Mouse (Mus musculus): Measurements from ENCODE around the gene Bcas1.
"Not testable (repeated sequence)": the region's sequence is repeated elsewhere in the genome, so short reads cannot be mapped to it uniquely, and the experiment has no call there.

The Bcas1 gene

DNA sequence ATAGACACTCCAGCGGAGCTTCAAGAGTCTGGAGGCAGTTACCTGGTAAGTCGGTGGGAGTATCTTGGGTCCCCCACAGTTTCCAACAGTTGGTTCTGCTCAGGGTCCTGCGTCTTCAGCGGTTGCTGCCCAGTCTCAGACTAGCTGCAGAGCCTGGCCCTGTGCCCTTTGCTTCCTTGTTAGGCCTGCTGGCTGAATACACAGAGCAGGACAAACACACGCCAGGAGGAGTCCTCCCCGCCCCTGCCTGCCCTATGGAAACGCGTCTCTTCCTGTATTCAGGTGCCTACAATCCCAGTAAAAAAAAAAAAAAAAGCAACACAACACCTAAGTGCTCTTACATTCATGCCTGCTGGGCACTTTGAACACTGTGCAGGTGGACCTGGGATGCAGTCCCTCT, at the start of gene Bcas1:
Bcas1 (minus strand) TSS at position 142 of the 400 bp plus-strand sequence.
- no peak for DNase-seq

DNA sequence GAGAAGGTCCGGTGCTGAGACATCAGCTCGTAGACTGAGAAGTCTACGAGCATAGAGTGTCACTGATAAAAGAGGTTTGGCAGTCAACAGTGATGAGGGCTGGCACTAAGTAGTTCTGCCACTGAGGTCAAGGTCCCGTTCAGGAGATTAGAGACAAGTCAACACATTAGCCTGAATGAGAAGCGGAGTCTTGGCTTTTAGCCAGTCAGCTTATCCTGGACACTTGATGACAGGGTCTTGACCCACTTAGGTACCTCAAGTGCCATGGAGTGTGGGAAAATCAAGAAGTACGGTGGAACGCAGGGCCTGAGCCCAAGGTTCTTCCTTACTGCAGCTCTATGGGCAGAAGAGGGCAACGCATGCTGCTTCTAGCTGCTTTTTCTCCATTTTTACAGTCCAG, 49.0 kb upstream of the Bcas1 start:
- no peak for DNase-seq

DNA sequence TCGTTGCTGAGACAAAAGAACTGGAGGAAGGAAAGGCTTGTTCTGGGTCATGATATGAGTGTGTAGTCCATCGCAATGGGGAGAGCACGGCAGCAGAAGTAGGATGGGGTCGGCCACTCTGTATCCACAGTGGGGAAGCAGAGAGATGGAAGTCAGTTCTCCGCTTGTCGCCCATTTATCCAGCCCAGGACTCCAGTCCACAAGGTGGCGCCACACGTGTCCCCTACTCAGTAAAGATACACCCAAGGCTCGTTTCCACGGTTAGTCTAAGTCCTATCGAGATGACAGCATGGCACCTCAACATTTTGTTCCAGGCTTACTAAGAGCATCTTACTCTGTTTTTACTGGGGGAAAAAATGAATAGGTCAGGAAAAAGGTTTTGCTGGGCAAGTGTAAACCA, 48.6 kb upstream of the Bcas1 start:
- DNase-seq: no peak

DNA sequence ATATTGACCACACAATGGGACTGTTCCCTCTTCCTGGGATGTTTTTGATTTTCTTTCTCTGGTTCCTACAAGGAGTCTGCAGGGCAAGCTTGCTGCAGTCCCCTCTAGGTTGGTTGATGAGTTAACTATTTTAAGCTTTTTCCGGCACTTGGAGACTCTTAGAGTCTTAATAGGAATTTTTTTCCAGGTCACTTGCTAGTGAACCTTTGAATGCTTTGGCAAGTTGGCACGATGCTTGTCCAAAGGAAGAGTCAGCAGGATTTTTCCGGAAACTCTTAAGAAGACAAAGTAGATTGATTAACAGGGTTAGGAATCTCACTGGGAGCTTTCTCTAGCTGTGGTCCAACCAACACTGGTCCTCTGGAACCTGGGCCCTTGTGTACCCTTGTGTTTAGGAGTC, 47.5 kb upstream of the Bcas1 start:
- no peak for DNase-seq

DNA sequence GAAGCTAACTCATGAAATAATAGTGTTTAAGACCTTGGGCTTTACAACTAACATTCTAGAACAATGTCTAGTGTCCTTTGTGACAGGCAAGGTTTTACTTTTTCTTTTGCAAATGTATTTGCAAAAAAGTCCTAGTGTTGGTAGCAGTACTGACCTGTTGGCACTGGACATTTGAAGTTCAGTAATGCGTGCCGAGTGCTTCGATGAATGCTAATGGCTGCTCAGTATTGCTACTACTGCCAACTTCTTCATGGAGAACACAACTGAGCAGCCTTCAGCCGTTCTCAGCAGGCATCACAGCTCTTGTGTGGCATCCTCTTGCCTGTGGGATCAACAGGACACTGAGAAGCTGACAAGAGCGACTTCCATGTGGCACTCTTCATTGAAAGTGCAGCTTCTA, 46.5 kb upstream of the Bcas1 start:
- DNase-seq: no peak

DNA sequence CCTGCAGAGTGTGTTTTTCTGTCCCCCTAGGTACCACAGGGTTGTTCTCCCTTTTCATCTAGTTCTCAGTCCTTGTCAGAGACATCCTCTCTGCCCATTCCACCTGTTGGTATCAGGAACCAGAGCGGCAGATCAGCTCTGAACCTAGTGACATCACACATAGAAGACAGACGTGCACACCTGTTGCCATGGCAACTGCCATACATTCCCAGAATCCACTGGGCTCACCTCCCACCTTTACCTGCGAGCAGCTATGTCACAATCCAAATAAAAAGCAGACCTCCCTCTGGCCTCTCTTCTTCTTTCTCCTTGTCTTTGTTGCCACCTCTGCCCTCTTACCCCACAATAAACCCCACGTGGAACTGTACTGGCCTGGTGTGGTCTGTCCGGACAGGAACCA, 42.9 kb upstream of the Bcas1 start:
- no peak for DNase-seq

DNA sequence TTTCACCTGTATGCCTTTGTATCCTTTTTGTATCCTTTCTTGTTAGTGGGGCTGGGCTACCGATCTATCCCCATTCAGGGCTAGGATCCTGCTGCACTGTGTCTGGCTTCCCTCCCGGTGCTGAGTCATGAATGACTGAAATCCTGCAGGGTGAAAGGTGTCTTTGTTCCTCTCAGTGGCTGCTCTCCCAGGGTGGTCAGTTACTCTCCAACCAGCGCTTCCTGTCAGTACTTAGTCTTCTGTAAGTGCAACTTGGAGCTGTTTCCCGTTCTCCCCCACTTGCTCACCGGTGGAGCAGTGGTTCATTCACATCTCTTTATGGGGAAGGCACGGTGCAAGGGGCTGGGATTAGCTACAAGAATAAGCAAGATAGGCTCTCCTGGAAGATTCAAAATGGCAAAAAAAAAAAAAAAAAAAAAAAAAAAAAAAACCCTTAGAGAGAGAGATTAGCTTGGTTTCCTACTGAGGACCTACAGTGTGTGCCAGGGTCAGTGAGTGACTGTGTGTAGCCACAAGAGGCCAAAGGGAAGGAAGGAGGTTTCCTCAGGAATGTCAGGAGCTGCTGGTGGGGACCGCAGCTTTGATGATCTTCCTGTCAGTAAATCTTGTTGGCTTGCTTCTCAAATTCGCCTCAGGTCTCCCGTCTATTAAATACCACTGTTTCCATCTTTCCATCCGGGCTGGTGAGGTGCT, 42.1 kb upstream of the Bcas1 start:
- peak; percentile 7 for DNase-seq

GRCm38 (mm10) chr2:170468009-170468408, 40.4 kb upstream of the Bcas1 start:
- no peak for DNase-seq

DNA sequence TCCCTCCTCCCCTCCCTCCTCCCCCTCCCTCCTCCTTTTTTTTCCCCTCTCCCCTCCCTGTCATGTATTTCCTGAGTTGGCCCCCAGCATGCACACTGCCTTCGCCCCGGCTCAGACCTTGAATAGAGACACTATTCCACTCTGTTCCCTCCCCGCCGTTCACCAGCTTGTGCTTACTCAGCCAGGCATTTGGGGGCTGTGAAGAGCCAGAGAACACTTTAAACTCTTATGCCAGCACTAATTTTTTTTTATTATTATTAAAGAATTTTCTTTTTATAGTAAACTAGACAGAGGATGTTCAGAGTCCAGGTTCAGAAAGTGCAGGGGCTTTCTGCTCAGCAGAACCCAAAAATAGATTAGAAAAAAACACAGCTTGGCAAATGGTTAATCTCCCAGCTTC, 37.2 kb upstream of the Bcas1 start:
- DNase-seq: no peak

DNA sequence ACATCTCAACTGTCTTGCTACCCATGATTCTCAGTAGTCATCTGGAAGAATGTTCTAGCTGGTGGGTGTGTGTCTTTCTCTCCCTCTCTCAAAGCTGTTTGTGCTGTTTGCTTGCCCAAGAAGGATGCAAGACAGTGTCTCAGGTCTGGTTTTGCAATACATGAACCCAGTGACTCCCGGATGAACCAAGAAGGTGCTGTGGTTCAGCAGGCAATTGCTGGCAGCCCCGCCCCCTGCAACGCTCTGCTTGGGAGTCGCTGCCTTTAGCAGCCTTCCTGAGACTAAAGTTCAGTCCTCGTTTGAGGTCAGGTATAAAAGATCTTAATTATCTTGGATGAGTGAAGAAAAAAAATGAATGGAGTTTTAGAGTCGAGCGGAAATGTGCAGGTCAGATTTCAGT, 34.0 kb upstream of the Bcas1 start:
- no peak for DNase-seq

DNA sequence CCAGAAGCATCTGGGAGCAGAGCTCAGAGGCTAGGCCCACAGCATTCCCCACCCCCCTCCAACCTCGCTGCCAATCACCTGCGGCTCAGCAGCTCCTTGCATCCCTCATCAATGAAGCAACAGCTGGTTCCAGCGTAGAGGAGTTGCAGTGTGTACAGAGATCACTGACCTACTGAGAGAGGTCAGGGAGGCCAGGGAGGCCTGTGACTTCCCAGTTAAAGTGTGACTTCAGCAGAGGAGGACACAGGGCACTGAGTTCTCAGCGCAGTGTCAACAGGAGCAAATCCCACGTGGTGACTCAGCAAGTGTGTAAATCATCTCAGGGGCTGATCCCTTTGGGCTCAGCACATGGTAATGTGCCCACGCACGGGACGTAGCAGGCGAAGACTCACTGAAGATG, 32.2 kb upstream of the Bcas1 start:
- DNase-seq: no peak

DNA sequence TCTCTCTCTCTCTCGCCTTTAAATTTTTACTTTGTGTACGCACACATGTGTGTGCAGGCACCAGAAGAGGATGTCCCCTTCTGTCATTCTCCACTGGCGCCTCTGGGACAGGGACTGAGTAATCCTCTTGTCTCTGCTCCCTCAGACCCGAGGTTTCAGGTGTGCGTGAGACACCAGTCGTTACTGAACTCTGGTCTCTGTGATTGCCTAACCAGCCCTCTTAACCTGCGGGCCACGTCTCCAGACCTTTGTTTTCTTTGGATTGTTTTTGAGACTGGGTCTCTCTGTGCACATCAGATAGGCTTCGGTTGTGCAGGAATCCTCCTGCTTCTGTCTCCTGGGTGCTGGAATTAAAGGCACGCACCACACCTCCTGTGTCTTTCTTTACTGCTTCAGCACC, 31.5 kb upstream of the Bcas1 start:
- DNase-seq: no peak

GRCm38 (mm10) chr2:170453809-170454208, 26.2 kb upstream of the Bcas1 start:
- DNase-seq: not testable (repeated sequence)

DNA sequence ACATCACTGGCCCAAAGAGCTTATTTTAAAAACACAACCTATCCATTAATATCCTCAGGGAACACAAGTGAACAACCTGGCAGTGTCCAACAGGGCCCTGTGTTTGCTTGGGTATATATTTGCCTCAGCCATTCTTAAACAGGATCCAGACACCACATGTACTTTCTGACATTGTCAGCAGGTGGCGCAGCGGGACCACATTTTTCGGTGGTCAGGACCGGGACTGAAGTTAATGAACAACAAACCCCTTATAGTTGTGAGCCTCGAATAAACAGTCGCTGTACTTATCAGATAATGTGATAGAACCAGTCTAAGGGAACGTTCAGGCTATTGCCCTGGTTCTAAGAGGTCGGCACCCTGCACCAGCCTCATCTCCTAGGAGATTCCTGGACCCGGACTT, 23.3 kb upstream of the Bcas1 start:
- DNase-seq: peak; percentile 39

- DNase-seq: no peak
Observed at GRCm38 (mm10) chr2:170447651-170448050, 20.0 kb upstream of the Bcas1 start.

DNA sequence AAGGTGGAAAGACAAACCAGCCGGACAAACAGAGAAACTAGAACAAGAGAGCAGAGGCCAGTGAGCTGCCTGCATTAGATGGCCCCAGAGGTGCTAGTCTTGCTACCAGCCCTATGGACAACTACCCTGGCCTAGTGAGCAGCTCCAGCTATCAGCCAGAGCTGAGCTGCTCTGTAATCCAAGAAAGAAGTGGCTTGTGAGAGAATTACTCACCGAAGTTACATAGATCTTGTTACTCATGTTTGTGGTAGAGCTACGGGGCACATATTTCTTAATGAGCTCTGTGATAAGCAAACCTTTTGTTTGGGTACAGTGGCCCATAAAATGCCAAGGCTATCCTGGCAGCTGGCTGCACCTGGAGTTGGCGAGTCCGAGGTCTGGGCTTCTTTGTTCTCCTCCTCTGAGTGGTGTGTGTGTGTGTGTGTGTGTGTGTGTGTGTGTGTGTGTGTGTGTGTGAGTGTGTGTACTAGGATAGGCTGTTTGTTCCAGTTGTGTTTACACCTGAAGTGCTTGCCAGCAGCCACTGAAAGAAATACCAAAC, 19.3 kb upstream of the Bcas1 start:
- DNase-seq: no peak

DNA sequence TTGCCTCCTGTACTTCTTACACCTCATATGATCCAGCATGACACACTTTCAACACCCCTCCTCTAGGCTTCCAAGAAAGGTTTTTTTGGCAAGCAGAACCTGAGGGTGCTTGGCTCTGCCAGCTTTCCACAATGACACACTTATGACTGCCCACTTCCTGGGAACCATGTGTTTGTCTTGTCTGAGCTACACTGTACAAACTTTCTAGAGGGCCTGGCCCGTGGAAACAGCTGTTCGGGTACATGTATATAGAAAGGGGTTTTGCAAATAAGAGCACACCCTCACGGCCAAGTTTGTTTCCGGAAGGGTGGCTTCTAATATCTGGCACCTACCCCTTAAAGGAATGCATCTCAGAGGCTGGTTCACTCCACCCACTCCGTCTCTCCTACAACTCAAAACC, 18.2 kb upstream of the Bcas1 start:
- DNase-seq: no peak

DNA sequence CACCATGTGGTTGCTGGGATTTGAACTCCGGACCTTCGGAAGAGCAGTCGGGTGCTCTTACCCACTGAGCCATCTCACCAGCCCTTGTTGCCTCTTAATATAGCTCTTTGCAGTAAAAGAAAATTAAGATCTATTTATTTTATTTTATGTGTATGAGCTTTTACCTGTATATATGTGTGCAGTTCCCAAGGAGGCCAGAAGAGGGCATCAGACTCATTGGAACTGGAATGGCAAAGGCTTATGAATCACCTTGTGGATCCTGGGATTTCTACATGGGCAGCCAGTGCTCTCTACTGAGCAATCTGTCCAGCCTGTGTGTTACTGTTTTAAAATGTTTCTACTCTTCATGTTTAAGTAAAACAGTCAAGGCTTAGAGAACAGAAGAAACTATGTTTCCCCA, 14.9 kb upstream of the Bcas1 start:
- DNase-seq: peak; percentile 12

GRCm38 (mm10) chr2:170438782-170439181, 11.1 kb upstream of the Bcas1 start:
- DNase-seq: no peak

DNA sequence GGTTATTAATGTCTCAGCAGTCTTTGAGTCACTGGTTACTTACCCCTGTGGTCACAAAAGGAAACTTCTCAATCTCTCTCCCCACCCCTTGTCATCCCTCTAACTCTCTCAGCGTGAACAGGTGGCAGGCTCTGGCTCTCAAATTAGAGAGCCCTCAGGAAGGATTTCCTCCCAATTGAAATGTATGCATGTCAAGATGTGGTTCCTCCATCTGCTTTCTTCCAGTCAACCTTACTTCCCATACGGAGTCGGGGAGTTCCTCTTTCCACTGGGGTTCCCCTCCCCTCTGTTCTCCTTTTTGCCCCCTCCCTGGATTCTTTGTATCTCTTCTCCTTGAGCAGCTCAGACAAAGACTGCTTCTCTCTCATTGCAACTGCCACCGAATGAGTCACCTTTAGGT, 8.6 kb upstream of the Bcas1 start:
- DNase-seq: no peak

- DNase-seq: no peak
Observed at GRCm38 (mm10) chr2:170432152-170432551, 4.5 kb upstream of the Bcas1 start.

DNA sequence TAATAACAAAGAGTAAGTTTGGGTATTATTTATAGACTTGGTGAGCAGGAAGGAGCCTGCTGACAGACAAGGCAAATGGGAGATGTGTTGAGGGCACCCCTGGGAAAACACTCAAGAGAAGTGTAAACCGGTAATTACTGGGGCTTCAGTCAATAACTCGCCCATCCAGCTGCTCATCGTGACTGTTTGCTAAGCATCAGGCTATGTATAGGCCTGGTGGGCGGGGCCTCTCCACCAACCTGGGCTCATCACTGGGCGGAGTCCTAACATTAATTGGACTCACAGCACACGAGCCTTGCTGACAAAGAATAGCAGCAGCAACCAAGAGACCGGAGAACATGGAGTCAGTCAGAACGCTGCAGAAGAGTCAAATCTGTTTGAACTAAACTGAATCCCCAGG, 1.3 kb upstream of the Bcas1 start:
- no peak for DNase-seq

GRCm38 (mm10) chr2:170424131-170424530, 3.5 kb downstream of the Bcas1 start:
- DNase-seq: no peak

DNA sequence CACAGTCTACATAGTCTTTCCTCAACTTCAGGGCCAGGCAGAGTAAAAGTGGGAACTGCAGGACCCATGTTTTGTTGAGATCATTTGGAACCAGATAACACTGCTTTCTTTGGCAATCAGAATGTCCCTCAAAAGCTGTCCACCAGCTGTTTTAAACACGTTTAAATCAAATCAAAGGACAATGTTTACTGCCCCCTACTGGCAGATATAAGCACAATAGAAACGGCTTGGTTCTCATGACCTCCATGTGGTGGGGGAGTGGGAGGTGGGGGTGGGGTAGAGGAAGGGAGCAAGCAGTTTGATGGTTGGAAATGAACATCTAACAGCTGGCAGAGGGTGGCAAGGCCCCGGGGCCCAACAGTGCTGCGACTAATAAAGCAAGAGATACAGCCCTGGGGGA, 5.7 kb downstream of the Bcas1 start:
- DNase-seq: no peak

GRCm38 (mm10) chr2:170418748-170419147, 8.9 kb downstream of the Bcas1 start:
- DNase-seq: no peak

Measured in cerebellum, adult 9-10 months (tissue).